8 mouse cellular contexts compared by ENCODE assay signal in genomic region chr1:181445630-181446257, GRCm38 (mm10).
DNase-seq lines count a peak whose midpoint lies in the region.

No protein-coding gene starts in this region.

- DNase-seq in gastrocnemius, postnatal 10 days: peak; percentile 18
- no peak for DNase-seq in gastrocnemius, postnatal 36 days
- peak; percentile 70 for DNase-seq in 3134 (ENCODE audit: extremely low read depth, insufficient read length, low spot score)
- peak; percentile 26 for DNase-seq in adrenal gland, postnatal 14 days
- peak; percentile 82 for DNase-seq in fibroblast of lung, adult 2 months (ENCODE audit: low read depth)
- peak; percentile 67 for DNase-seq in kidney, postnatal 36 days
- no peak for DNase-seq in urinary bladder, postnatal 4 days (ENCODE audit: low spot score in 2 of 2)
- DNase-seq in right cerebral cortex, adult 18-20 months: no peak

- intact Hi-C loops in gastrocnemius, postnatal 36 days (cut with DNase I): loop anchor here (10.0 kb wide), 1 partner anchor 171 kb away; no protein-coding TSS in a partner anchor

Comparison
In these comparisons a context has a peak if more than half of its experiments do, and no peak if none do; other contexts are left out.
1. DNase-seq: peak in gastrocnemius, postnatal 10 days (single experiment), 3134 (single experiment), adrenal gland, postnatal 14 days (single experiment), fibroblast of lung, adult 2 months (single experiment) and kidney, postnatal 36 days (2 of 2); none in gastrocnemius, postnatal 36 days (0 of 2), urinary bladder, postnatal 4 days (0 of 2) and right cerebral cortex, adult 18-20 months (single experiment).